Mouse (Mus musculus): ENCODE measurements at regions not wholly inside any gene's neighbourhood (a gene's known extent, or its start where the extent isn't known, plus 50 kb on each side); places are given as distances from the start of the nearest gene placed in this dataset.

GRCm38 (mm10) chr16:24223527-24223880 lies 169.8 kb upstream of the Lpp start:
- TF ChIP-seq CTCF (IDR thresholded peaks at IDR 0.05; ENCODE audit: borderline replicate concordance, control insufficient read depth, extremely low read depth, insufficient read depth, low read length, poor library complexity) (no peak), POLR2A (IDR thresholded peaks at IDR 0.05; ENCODE audit: control insufficient read depth, extremely low read depth, insufficient read depth, low read length, poor library complexity) (no peak)
